Mouse (Mus musculus) neural tube, postnatal 0 days (tissue): Measurements from ENCODE around the gene Usp17lc. TPM values are rescaled to one million over a fixed set of nuclear protein-coding genes. Genes with fewer than 3 reads are reported as not detected.

Experiments
- microRNA-seq: library from miRNA; unstranded; fragments of <30 nt; microRNA quantifications from one replicate; pipeline ENCODE4, GENCODE M21; 2016
- polyA plus RNA-seq: library from polyadenylated mRNA; unstranded; fragments of >200 nt; fragmentation: Nextera tagmentation; extraction: Ambion mirVana; gene quantifications from 2 replicates; pipeline ENCODE4 v1.2.1, GENCODE M21; 2015

The Usp17lc gene
- polyA plus RNA-seq: not detected in 2 replicates

DNA sequence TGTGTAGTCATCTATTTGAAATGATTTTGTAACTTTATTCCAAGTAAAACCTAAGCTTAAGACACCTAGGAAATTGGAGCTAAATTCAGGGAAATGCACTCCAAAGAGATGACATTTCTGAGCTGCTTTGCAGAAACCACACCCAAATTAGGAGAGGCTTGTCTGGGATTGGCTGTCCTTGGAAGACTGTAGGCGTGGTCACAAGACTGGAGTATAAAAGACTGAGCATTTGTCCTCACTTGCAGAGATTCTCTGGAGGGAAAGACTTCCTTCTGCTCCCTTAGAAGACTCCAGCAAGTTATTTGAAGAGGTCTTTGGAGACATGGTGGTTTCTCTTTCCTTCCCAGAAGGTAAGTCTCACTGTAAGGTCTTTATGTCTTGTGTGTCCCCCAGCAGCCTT, at the start of gene Usp17lc:
Usp17lc (plus strand) TSS at position 301 of the 400 bp plus-strand sequence.

DNA sequence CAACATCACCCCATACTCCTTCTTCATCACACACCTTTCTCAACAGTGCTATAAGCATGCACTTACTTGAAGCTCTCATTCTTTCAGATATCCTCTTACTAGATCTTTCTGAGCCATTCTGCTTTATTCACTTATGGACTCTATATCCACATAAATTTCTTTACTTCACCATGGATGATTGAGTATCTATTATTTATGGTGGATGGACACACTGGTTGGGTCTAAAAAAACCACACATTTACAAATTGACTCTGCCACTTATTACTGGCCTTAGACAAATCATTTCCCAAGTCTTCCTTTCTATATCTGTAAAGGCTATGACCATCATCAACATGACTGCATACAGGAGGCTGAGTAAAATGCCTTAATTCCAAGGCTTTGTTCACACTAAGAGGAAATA, 28.8 kb upstream of the Usp17lc start, which contains the start of gene Olfr603:
Olfr603 (minus strand) TSS at position 101 of the 400 bp plus-strand sequence.

DNA sequence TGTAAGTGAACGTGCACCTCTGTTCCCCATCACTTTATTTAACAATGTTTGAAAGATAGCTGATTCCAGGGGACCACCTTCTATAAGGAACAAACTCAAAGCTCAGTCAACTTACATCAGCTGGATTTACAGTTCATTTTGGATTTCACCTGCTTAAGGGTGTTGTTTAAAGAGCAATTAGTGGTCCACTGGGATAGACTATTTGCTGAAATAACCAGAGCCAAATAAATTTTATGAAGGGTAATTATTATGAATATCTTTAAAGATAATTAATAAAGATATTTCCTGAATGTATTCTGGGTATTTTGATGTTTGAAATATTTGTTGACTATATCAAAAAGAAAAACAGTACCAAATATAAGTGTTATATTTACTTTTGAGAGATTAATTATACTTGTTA, 30.5 kb downstream of the Usp17lc start, which contains the start of gene Olfr605:
Olfr605 (minus strand) TSS at position 101 of the 400 bp plus-strand sequence.

DNA sequence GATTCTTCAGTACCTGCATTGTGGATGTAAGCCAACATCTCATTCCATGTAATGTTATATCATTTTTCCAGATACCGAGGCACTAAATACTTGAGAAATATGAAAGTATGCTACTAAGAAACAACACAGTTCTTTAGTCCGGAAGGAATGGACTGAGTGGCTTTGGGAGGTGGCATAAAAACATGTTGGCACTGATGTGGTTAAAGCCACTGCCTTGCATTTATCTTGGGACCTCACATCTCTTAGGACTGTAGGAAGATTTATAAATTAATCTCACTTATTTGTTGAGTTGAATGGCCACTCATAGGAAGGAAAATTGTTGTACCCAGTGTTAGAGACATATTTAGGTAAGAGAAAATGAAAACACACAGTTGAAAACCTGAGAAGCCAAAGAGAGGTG, 33.9 kb downstream of the Usp17lc start, which contains the start of gene Olfr606:
Olfr606 (plus strand) TSS at position 301 of the 400 bp plus-strand sequence.

Small RNAs within 50 kb of the gene (microRNA-seq; reads per million reads assigned to microRNA genes)
- not detected for gene Gm25774

Other genes with a start within 250 kb of the Usp17lc start
- gene Olfr591, start 236.7 kb upstream of the Usp17lc start, polyA plus RNA-seq: not detected in 2 replicates
- gene Olfr592, start 230.3 kb upstream of the Usp17lc start, polyA plus RNA-seq: not detected in 2 replicates
- gene Olfr593, start 203.2 kb upstream of the Usp17lc start, polyA plus RNA-seq: not detected in 2 replicates
- not detected in 2 replicates for gene Olfr594, start 198.1 kb upstream of the Usp17lc start, polyA plus RNA-seq
- not detected in 2 replicates for gene Usp17ld, start 162.6 kb upstream of the Usp17lc start, polyA plus RNA-seq
- gene Olfr596, start 109.4 kb upstream of the Usp17lc start, polyA plus RNA-seq: not detected in 2 replicates
- gene Olfr597, start 98.8 kb upstream of the Usp17lc start, polyA plus RNA-seq: not detected in 2 replicates
- not detected in 2 replicates for gene Olfr598, start 91.5 kb upstream of the Usp17lc start, polyA plus RNA-seq
- not detected in 2 replicates for gene Olfr599, start 79.2 kb upstream of the Usp17lc start, polyA plus RNA-seq
- gene Olfr600, start 65.4 kb upstream of the Usp17lc start, polyA plus RNA-seq: not detected in 2 replicates
- gene Olfr601, start 52.4 kb upstream of the Usp17lc start, polyA plus RNA-seq: not detected in 2 replicates
- gene Olfr603, start 28.9 kb upstream of the Usp17lc start, polyA plus RNA-seq: not detected in 2 replicates
- gene Olfr605, start 30.4 kb downstream of the Usp17lc start, polyA plus RNA-seq: not detected in 2 replicates
- not detected in 2 replicates for gene Olfr606, start 34.0 kb downstream of the Usp17lc start, polyA plus RNA-seq
- not detected in 2 replicates for gene Olfr607, start 49.1 kb downstream of the Usp17lc start, polyA plus RNA-seq
- not detected in 2 replicates for gene Olfr608, start 54.8 kb downstream of the Usp17lc start, polyA plus RNA-seq
- gene Olfr609, start 83.0 kb downstream of the Usp17lc start, polyA plus RNA-seq: not detected in 2 replicates
- not detected in 2 replicates for gene Olfr610, start 97.0 kb downstream of the Usp17lc start, polyA plus RNA-seq
- not detected in 2 replicates for gene Olfr611, start 105.8 kb downstream of the Usp17lc start, polyA plus RNA-seq
- not detected in 2 replicates for gene Olfr612, start 127.6 kb downstream of the Usp17lc start, polyA plus RNA-seq
- not detected in 2 replicates for gene Olfr613, start 133.0 kb downstream of the Usp17lc start, polyA plus RNA-seq
- gene Olfr615, start 141.0 kb downstream of the Usp17lc start, polyA plus RNA-seq: not detected in 2 replicates
- gene Olfr616, start 154.1 kb downstream of the Usp17lc start, polyA plus RNA-seq: not detected in 2 replicates
- not detected in 2 replicates for gene Olfr617, start 158.0 kb downstream of the Usp17lc start, polyA plus RNA-seq
- gene Olfr618, start 175.0 kb downstream of the Usp17lc start, polyA plus RNA-seq: not detected in 2 replicates
- gene Olfr619, start 185.5 kb downstream of the Usp17lc start, polyA plus RNA-seq: not detected in 2 replicates
- not detected in 2 replicates for gene Olfr620, start 197.5 kb downstream of the Usp17lc start, polyA plus RNA-seq
- gene Olfr622, start 227.6 kb downstream of the Usp17lc start, polyA plus RNA-seq: not detected in 2 replicates
- not detected in 2 replicates for gene Olfr623, start 248.6 kb downstream of the Usp17lc start, polyA plus RNA-seq